Mouse (Mus musculus) hindbrain, postnatal 0 days (tissue): ENCODE results near the gene Trim16. TPM values are rescaled to one million over a fixed set of nuclear protein-coding genes. Genes with fewer than 3 reads are reported as not detected.

Experiments
- ATAC-seq: fragments of 200-750 bp; cut with Nextera tagmentation; 2 replicates; pipeline ENCODE4 v1.8.0; 2017; ENCODE audit warnings: mild to moderate bottlenecking, moderate TSS enrichment, moderate library complexity
- DNase-seq: peaks from one replicate; pipeline ENCODE4 v3.0.0-alpha.2; 2015; ENCODE audit warnings: low spot score
- H3K27ac ChIP-seq: fragments of 300-500 bp; sonication (generic); 2 replicates; pipeline ENCODE4 v1.5.1; 2014; ENCODE audit warnings: mild to moderate bottlenecking
- H3K27me3 ChIP-seq: fragments of 300-500 bp; sonication (generic); 2 replicates; pipeline ENCODE4 v1.6.1; 2014; ENCODE audit warnings: low read length, mixed read lengths; ENCODE audit not compliant: insufficient read depth
- H3K36me3 ChIP-seq: fragments of 300-500 bp; sonication (generic); 2 replicates; pipeline ENCODE4 v1.6.1; 2014; ENCODE audit warnings: low read length, mixed read lengths; ENCODE audit not compliant: insufficient read depth
- H3K4me1 ChIP-seq: fragments of 300-500 bp; sonication (generic); 2 replicates; pipeline ENCODE4 v1.6.1; 2014; ENCODE audit warnings: antibody characterized with exemption, low read length, mixed read lengths; ENCODE audit not compliant: insufficient read depth
- H3K4me2 ChIP-seq: fragments of 300-500 bp; sonication (generic); 2 replicates; pipeline ENCODE4 v1.6.1; 2014; ENCODE audit warnings: low read depth, mild to moderate bottlenecking, low read length, moderate library complexity, mixed read lengths
- H3K4me3 ChIP-seq: fragments of 300-500 bp; sonication (generic); 2 replicates; pipeline ENCODE4 v1.5.1; 2014; ENCODE audit warnings: low read length
- H3K9ac ChIP-seq: fragments of 300-500 bp; sonication (generic); replicated peaks from 2 replicates; pipeline ENCODE4 v1.6.1; 2014; ENCODE audit warnings: mild to moderate bottlenecking, low read length, moderate library complexity, mixed read lengths
- H3K9me3 ChIP-seq: fragments of 300-500 bp; sonication (generic); 2 replicates; pipeline ENCODE4 v1.6.1; 2016; ENCODE audit warnings: low read length, mixed read lengths
- CTCF ChIP-seq: IDR thresholded peaks from 2 replicates; pipeline ENCODE4 v1.5.1; 2016; ENCODE audit warnings: antibody characterized with exemption, control low read depth, low read depth
- WGBS: fragments of 180-500 bp; shearing (Covaris S2); extraction: QIAGEN DNeasy Blood & Tissue Kit; methylation state at CpG from one replicate; pipeline ENCODE4 v1.1.7; 2014; 5-methylcytosine and 5-hydroxymethylcytosine counted together
- polyA plus RNA-seq: library from polyadenylated mRNA; unstranded; fragments of >200 nt; fragmentation: Nextera tagmentation; extraction: Ambion mirVana; gene quantifications from 2 replicates; pipeline ENCODE4 v1.2.1, GENCODE M21; 2015
- total RNA-seq: library from RNA; depleted of rRNA; stranded (reverse); fragments of >200 nt; gene quantifications from 2 replicates; pipeline ENCODE4 v1.2.3, GENCODE M21; 2014

Gene Trim16
- total and polyA plus RNA-seq, 2 experiments from 2014 or later, result 5.2 to 5.5 TPM

DNA sequence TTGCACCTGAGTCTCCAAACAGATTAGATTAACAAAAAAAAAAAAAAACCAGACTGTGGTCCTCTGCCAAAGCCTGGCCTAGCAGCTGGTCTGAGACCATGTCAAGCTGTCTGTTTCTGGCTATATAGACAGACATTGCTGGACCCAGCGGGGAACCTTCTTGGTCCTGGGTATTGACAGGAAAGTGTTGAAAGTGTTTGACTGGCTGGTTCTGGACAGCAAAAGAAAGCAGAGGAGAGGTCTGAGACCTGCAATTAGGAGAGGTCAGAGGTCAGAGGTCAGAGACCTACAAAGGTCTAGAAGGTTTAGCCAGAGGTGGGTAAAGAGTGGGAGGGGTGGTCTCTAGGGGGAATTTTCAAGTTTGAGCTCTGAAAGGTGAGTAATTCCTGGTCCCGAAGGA is 28.3 kb downstream of the Trim16 start:
- ATAC-seq, result no peak
- TF ChIP-seq CTCF, result no peak
- Histone ChIP-seq H3K9ac (no peak overlapping the region), H3K4me3 (no peak overlapping the region), H3K9me3 (no peaks in the 10 kb centered on the region), H3K27me3 (no peaks in the 10 kb centered on the region), H3K4me1 (no peaks in the 10 kb centered on the region), H3K4me2 (no peak overlapping the region), H3K27ac (no peak overlapping the region), H3K36me3 (no peaks in the 10 kb centered on the region)
- peak; percentile 25 for DNase-seq
- 52% methylated on average over 2 of the region's 2 CpGs for WGBS

DNA sequence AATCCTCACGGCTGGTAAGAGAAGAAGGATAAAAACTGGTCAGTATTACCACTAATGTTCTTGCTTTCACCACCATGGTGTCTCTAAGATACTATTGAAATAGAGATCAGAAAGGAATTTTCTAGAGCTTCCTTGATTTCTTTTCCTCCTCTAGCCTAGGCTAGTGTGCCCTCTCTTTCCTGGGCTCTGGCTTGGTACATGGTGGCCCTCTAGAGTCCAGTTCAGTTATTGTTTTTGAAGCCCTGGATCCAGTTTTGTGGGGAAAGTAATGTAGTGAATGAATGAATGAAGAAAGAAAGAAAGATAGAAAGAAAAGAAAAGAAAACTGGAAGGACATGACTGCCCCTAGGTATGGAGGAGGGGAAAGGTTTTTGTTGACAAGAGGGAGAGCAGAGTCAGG is 31.2 kb downstream of the Trim16 start:
- H3K4me3 ChIP-seq, result no peak overlapping the region
- 61% methylated on average over 1 of the region's 1 CpGs for WGBS
- no peaks in the 10 kb centered on the region for H3K27me3 ChIP-seq
- DNase-seq (peak; percentile 28), ATAC-seq (no peak)
- no peaks in the 10 kb centered on the region for H3K4me1 ChIP-seq
- H3K27ac ChIP-seq, result no peak overlapping the region
- H3K36me3 ChIP-seq, result no peaks in the 10 kb centered on the region
- H3K9me3 ChIP-seq, result no peaks in the 10 kb centered on the region
- H3K4me2 ChIP-seq, result no peak overlapping the region
- no peak overlapping the region for H3K9ac ChIP-seq
- TF ChIP-seq CTCF, result peak; percentile 50

- Histone ChIP-seq H3K4me2 (no peak overlapping the region), H3K27ac (no peak overlapping the region), H3K4me1 (no peaks in the 10 kb centered on the region), H3K27me3 (no peaks in the 10 kb centered on the region), H3K36me3 (no peaks in the 10 kb centered on the region), H3K9ac (no peak overlapping the region), H3K4me3 (no peak overlapping the region), H3K9me3 (no peaks in the 10 kb centered on the region)
- WGBS, result 86% methylated on average over 6 of the region's 6 CpGs
- DNase-seq, result no peak
- ATAC-seq, result no peak
- TF ChIP-seq CTCF, result no peak
Measured at GRCm38 (mm10) chr11:62853334-62853733, 33.3 kb downstream of the Trim16 start.

DNA sequence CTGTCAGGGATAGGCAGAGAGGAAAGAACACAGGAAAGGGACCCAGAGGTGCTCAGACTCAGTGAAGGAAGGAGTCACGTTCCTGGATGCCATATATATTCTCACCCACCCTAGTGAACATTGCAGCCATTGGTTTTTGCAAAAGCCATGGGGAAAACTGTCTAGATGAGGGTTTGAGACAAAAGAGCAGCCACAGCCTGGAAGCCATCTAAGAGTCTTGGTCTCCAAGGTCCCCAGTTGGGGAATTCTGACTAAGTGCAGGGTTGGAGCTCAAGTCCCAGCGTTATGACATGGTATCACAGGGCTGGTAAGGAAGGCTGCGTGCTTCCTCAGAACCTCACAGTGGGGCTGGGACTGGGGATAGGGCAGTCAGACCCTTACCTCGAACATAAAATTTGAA is 45.5 kb downstream of the Trim16 start:
- Histone ChIP-seq H3K27ac (no peak overlapping the region), H3K36me3 (no peaks in the 10 kb centered on the region), H3K9ac (no peak overlapping the region), H3K4me1 (no peaks in the 10 kb centered on the region), H3K9me3 (no peaks in the 10 kb centered on the region), H3K4me3 (no peak overlapping the region), H3K27me3 (no peaks in the 10 kb centered on the region), H3K4me2 (no peak overlapping the region)
- no peak for DNase-seq
- 79% methylated on average over 4 of the region's 4 CpGs for WGBS
- no peak for TF ChIP-seq CTCF
- no peak for ATAC-seq

GRCm38 (mm10) chr11:62866685-62867084 is 46.7 kb downstream of the Trim16 start:
- no peak overlapping the region for H3K4me3 ChIP-seq
- no peaks in the 10 kb centered on the region for H3K36me3 ChIP-seq
- no peak overlapping the region for H3K9ac ChIP-seq
- no peak overlapping the region for H3K4me2 ChIP-seq
- no peaks in the 10 kb centered on the region for H3K27me3 ChIP-seq
- TF ChIP-seq CTCF, result no peak
- DNase-seq, result no peak
- 86% methylated on average over 7 of the region's 7 CpGs for WGBS
- no peak overlapping the region for H3K27ac ChIP-seq
- no peaks in the 10 kb centered on the region for H3K4me1 ChIP-seq
- H3K9me3 ChIP-seq, result no peaks in the 10 kb centered on the region
- no peak for ATAC-seq

GRCm38 (mm10) chr11:62869201-62869600 is 49.2 kb downstream of the Trim16 start:
- Histone ChIP-seq H3K4me2 (no peak overlapping the region), H3K36me3 (no peaks in the 10 kb centered on the region), H3K9me3 (no peaks in the 10 kb centered on the region), H3K27me3 (no peaks in the 10 kb centered on the region), H3K4me3 (no peak overlapping the region), H3K9ac (no peak overlapping the region), H3K4me1 (no peaks in the 10 kb centered on the region), H3K27ac (no peak overlapping the region)
- DNase-seq, result no peak
- TF ChIP-seq CTCF, result no peak
- ATAC-seq, result no peak
- WGBS, result 75% methylated on average over 5 of the region's 5 CpGs

- no peaks in the 10 kb centered on the region for H3K4me1 ChIP-seq
- 80% methylated on average over 8 of the region's 8 CpGs for WGBS
Measured at GRCm38 (mm10) chr11:62869715-62870371, 49.8 kb downstream of the Trim16 start.

More at GRCm38 (mm10) chr11:62869715-62870371, 49.8 kb downstream of the Trim16 start:
- H3K4me3 ChIP-seq, result no peak overlapping the region
- DNase-seq, result no peak
- H3K36me3 ChIP-seq, result no peaks in the 10 kb centered on the region
- H3K9me3 ChIP-seq, result no peaks in the 10 kb centered on the region
- no peak for ATAC-seq
- no peak overlapping the region for H3K4me2 ChIP-seq
- no peaks in the 10 kb centered on the region for H3K27me3 ChIP-seq
- H3K9ac ChIP-seq, result no peak overlapping the region
- TF ChIP-seq CTCF, result no peak
- no peak overlapping the region for H3K27ac ChIP-seq
